Mouse (Mus musculus) lung, postnatal 0 days (tissue): ENCODE measurements around the gene Fshr.

Source experiments
- CTCF ChIP-seq: IDR thresholded peaks from 2 replicates; pipeline ENCODE4 v1.5.1; 2016; ENCODE audit warnings: antibody characterized with exemption, mild to moderate bottlenecking
- EP300 ChIP-seq: IDR thresholded peaks from 2 replicates; pipeline ENCODE4 v1.6.1; 2016; ENCODE audit warnings: antibody characterized with exemption, mild to moderate bottlenecking, control low read depth

DNA sequence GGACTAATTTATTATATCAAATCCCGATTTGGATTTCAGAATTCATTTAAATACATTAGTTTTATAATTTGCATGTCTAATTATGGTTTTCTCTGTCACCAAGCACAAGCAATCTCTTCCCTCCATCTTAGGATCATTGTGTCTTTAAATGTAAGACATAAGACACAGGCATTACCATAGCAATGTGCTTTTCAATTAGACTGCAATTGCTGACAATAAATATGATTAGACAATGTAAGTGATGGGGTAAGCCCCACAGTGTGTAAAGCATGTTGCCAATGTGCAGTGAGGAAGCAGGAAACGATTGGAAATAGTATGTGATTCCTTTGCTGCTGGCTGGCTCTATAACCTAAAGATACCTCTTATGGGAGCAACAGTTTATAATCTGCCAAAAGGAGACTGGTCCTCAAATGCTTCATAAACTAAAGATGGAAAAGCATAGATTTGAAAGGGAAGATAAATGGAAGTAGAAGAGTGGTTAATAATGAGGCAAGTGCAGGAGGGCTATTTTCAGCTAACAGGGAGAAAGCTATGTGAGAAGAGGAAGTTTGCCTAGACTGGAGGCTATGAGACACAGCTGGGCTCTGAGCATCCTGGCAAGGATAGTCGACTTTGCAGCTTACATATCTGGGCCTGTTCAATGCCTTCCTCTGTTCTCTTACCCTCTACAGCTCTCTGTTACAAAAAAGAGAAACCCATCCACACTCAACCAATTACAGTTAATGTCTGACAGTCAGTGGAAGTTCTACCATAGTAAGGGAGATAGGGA, 136.0 kb downstream of the Fshr start:
- no peak for TF ChIP-seq EP300
- TF ChIP-seq CTCF: no peak
